Mouse (Mus musculus) heart, embryonic 12.5 days (tissue): ENCODE data around the gene Gm37240. TPM values are rescaled to one million over a fixed set of nuclear protein-coding genes. Genes with fewer than 3 reads are reported as not detected.
"Not testable (repeated sequence)": the region's sequence is repeated elsewhere in the genome, so short reads cannot be mapped to it uniquely, and the experiment has no call there.

ENCODE experiments used
- ATAC-seq: fragments of 200-750 bp; cut with Nextera tagmentation; 2 replicates; pipeline ENCODE4 v1.8.0; 2017; ENCODE audit warnings: moderate TSS enrichment, moderate library complexity; ENCODE audit not compliant: insufficient number of reproducible peaks, low FRiP score
- H3K27ac ChIP-seq: fragments of 300-500 bp; sonication (generic); 2 replicates; pipeline ENCODE4 v1.5.1; 2016; ENCODE audit warnings: mild to moderate bottlenecking, moderate library complexity; ENCODE audit not compliant: poor library complexity, severe bottlenecking
- H3K27me3 ChIP-seq: fragments of 300-500 bp; sonication (generic); replicated peaks from 2 replicates; pipeline ENCODE4 v1.6.1; 2016; ENCODE audit warnings: mild to moderate bottlenecking, moderate library complexity
- H3K36me3 ChIP-seq: fragments of 300-500 bp; sonication (generic); 2 replicates; pipeline ENCODE4 v1.6.1; 2016; ENCODE audit warnings: mild to moderate bottlenecking, moderate library complexity
- H3K4me1 ChIP-seq: fragments of 300-500 bp; sonication (generic); replicated peaks from 2 replicates; pipeline ENCODE4 v1.6.1; 2016; ENCODE audit warnings: mild to moderate bottlenecking
- H3K4me2 ChIP-seq: fragments of 300-500 bp; sonication (generic); 2 replicates; pipeline ENCODE4 v1.6.1; 2016; ENCODE audit warnings: mild to moderate bottlenecking, moderate library complexity
- H3K4me3 ChIP-seq: fragments of 300-500 bp; sonication (generic); 2 replicates; pipeline ENCODE4 v1.5.1; 2016; ENCODE audit warnings: mild to moderate bottlenecking
- H3K9ac ChIP-seq: fragments of 300-500 bp; sonication (generic); 2 replicates; pipeline ENCODE4 v1.6.1; 2016; ENCODE audit warnings: mild to moderate bottlenecking, moderate library complexity
- H3K9me3 ChIP-seq: fragments of 300-500 bp; sonication (generic); replicated peaks from 2 replicates; pipeline ENCODE4 v1.6.1; 2016; ENCODE audit warnings: mild to moderate bottlenecking, moderate library complexity
- WGBS: fragments of 180-500 bp; shearing (Covaris S2); methylation state at CpG from one replicate; pipeline ENCODE4 v1.1.7; 2016; 5-methylcytosine and 5-hydroxymethylcytosine counted together
- polyA plus RNA-seq: library from polyadenylated mRNA; unstranded; fragments of >200 nt; fragmentation: Nextera tagmentation; extraction: Ambion mirVana; gene quantifications from 2 replicates; pipeline ENCODE4 v1.2.1, GENCODE M21; 2016

Gene Gm37240
- polyA plus RNA-seq, 1 experiment from 2014 or later = 4.6 TPM

DNA sequence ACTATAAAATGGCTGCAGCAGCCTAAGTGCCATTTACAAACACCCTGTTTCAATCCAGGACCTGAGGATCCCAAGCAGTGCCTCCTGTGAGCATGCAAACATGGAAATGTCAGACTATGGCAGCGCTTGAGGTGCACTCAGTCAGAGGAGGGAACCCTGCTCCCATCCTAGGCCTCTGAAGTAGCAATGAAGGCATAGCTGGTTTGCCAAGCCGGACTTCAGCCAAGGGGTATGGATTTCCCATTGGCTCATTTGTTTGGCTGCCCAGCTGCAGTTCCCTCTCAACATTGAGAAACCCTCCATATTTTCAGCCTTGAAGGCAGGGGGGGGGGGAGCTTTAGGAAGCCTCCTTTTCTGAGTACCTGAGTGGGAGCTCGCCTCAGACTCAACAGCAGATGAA is 1329.0 kb downstream of the Gm37240 start:
- Histone ChIP-seq H3K36me3 (no peaks in the 10 kb centered on the region), H3K9ac (no peak overlapping the region), H3K27me3 (no peaks in the 10 kb centered on the region), H3K9me3 (no peaks in the 10 kb centered on the region), H3K4me1 (peaks cover 24% of the 10 kb centered on the region), H3K27ac (no peak overlapping the region), H3K4me2 (no peak overlapping the region), H3K4me3 (no peak overlapping the region)
- 92% methylated on average over 3 of the region's 3 CpGs for WGBS
- ATAC-seq = no peak

DNA sequence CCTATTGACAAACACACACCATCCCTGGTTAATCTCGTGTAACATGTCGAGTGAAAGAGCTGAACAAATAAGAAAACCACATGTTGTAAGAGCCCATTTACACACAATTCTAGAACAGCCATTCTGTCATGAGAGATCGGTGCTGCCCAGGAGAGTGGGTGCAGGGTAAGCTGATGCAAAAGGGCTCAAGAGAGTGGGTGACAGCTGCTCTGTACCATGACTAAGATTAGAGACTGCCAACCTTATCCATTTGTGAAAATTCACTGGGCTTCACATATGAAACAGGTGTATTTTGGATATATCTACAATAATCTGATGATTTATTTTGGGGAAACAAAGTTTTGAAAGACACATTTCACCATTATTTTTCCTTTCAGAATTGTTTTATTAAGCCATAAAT is 1331.5 kb downstream of the Gm37240 start:
- no peaks in the 10 kb centered on the region for H3K36me3 ChIP-seq
- ATAC-seq = no peak
- 83% methylated on average over 3 of the region's 3 CpGs for WGBS
- no peaks in the 10 kb centered on the region for H3K9me3 ChIP-seq
- peaks cover 16% of the 10 kb centered on the region for H3K4me1 ChIP-seq
- no peaks in the 10 kb centered on the region for H3K27me3 ChIP-seq
- no peak overlapping the region for H3K4me2 ChIP-seq
- no peak overlapping the region for H3K27ac ChIP-seq
- H3K9ac ChIP-seq = no peak overlapping the region
- H3K4me3 ChIP-seq = no peak overlapping the region

DNA sequence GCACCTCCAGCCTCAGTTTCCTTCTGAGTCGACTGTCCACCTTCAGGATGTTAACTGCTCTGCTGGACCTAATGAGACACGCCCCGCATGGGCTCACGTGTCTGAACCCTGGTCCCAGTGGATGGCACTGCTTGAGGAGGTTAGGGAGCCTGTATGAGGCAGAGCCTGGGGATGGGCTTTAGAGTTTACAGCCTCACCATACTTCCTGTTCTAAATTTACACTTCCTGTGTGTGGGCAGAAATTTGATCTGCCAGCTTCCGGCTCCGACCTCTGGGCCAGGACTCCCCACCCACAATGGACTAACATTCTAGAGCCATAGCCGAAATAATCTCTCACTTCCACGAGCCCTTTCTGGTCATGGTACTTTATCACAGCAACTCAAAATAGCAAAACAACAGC is 1340.1 kb downstream of the Gm37240 start:
- H3K9me3 ChIP-seq = no peaks in the 10 kb centered on the region
- H3K36me3 ChIP-seq = peaks cover 4% of the 10 kb centered on the region; the same call in 1 of the 2 replicates
- no peak for ATAC-seq
- no peak overlapping the region for H3K4me2 ChIP-seq
- no peak overlapping the region for H3K27ac ChIP-seq
- H3K27me3 ChIP-seq = no peaks in the 10 kb centered on the region
- H3K4me3 ChIP-seq = no peak overlapping the region
- whole genome bisulfite sequencing = 47% methylated on average over 8 of the region's 8 CpGs
- no peak overlapping the region for H3K9ac ChIP-seq
- H3K4me1 ChIP-seq = peaks cover 5% of the 10 kb centered on the region

DNA sequence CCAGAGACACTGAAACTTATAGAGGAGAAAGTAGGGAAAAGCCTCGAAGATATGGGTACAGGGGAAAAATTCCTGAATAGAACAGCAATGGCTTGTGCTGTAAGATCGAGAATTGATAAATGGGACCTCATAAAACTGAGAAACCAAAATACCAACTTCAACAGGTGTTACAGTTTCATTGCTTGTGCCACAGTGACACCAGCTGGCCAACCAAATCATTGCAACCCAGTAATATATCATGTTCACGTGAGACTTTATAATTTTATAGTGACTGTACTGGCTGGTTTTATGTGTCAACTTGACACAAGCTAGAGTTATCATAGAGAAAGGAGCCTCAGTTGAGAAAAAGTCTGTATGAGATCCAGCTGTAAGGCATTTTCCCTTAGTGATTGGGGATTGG is 1344.9 kb downstream of the Gm37240 start:
- ATAC-seq = not testable (repeated sequence)
- 34% methylated on average over 3 of the region's 3 CpGs for WGBS

DNA sequence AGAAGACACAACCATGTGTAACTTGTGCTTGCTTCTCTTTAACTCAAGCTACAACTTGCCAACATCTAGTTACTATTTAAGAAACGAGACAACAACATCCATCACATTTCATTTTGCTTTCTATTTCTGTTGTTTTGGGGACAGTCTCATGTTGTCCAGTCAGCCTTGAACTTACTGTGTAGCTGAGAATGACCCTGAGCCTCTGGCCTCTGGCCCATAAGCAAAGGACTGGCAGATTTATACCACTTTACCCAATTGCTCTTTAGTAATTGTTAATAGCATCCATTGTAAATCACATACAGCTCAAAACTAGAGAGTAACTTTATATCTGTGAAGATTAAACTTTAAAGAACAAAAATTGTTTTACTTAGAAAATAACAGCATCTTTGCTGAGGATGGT is 1345.4 kb downstream of the Gm37240 start:
- Histone ChIP-seq H3K36me3 (0 out of 2 replicates have a peak, but pooled peaks cover under 1% of the 10 kb centered on the region), H3K27me3 (no peaks in the 10 kb centered on the region), H3K4me1 (no peaks in the 10 kb centered on the region), H3K4me2 (no peak overlapping the region), H3K4me3 (no peak overlapping the region), H3K27ac (no peak overlapping the region), H3K9me3 (no peaks in the 10 kb centered on the region), H3K9ac (no peak overlapping the region)
- 84% methylated on average over 1 of the region's 1 CpGs for WGBS
- ATAC-seq = no peak

More for the DNA sequence above, 1344.9 kb downstream of the Gm37240 start:
- not testable (repeated sequence) for H3K4me2 ChIP-seq, H3K27me3 ChIP-seq, H3K27ac ChIP-seq, H3K9ac ChIP-seq, H3K4me3 ChIP-seq, H3K36me3 ChIP-seq, H3K9me3 ChIP-seq, H3K4me1 ChIP-seq

DNA sequence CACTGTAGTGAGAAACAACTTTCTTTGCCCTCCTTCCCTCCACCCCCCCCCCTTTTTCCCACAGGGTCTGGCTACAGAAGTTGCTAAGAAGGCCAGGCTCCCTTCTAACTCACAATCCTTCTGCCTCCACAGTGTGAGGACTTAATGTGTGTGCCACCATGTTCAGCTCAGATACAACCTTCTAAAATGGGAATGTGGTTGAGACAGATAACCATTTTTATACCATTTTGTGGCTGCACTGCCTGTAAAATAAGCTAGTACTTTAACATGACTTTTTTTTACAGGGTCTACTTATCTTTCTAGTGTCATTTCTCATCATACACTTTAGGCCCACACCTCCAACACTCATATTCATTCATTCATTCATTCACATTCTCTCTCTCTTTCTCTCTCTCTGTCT is 1346.7 kb downstream of the Gm37240 start:
- H3K4me3 ChIP-seq = no peak overlapping the region
- no peaks in the 10 kb centered on the region for H3K4me1 ChIP-seq
- no peak overlapping the region for H3K4me2 ChIP-seq
- H3K27ac ChIP-seq = no peak overlapping the region
- no peak for ATAC-seq
- H3K27me3 ChIP-seq = no peaks in the 10 kb centered on the region
- no peaks in the 10 kb centered on the region for H3K36me3 ChIP-seq
- no peak overlapping the region for H3K9ac ChIP-seq
- H3K9me3 ChIP-seq = no peaks in the 10 kb centered on the region

DNA sequence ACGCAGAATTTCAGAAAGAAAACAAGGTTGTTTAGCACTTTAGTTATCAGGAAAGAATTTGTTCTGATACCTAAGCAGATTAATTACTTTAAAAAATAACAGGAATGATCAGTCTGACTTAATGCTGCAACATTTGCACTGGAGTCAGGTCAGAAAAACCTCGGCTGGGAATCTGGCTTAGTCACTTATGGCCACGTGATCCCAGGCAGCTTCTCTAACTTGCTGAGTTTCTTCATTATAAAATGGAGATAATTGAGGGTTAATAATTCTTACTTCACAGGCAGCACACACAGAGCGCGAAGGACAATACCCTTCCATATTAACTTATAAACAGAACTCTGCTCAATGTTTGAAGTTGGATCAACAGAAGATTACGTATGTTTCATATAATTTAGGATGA is 1350.3 kb downstream of the Gm37240 start:
- H3K9me3 ChIP-seq = no peaks in the 10 kb centered on the region
- no peak overlapping the region for H3K9ac ChIP-seq
- no peak for ATAC-seq
- 82% methylated on average over 6 of the region's 6 CpGs for WGBS
- peaks cover 13% of the 10 kb centered on the region for H3K36me3 ChIP-seq
- no peak overlapping the region for H3K4me3 ChIP-seq
- H3K4me2 ChIP-seq = no peak overlapping the region
- no peak overlapping the region for H3K27ac ChIP-seq
- no peaks in the 10 kb centered on the region for H3K4me1 ChIP-seq
- no peaks in the 10 kb centered on the region for H3K27me3 ChIP-seq

DNA sequence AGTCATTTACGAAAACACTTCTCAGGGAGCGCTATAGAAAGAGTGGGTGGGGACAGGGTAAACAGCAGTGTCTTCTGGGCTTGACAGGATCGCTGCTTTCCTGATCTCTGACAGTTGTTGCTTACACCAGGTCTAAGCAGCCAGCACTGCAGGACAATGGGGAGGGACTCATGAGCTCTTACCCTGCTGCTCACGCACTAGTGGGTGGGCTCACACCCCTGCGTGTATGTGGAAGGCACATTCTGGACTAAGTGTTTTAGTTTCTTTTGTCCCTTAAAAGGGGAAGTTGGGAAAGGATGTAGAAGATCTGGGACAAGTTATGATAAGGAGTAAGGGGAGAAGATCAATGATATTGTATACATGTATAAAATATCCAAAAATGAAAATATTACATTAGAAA is 1354.1 kb downstream of the Gm37240 start:
- WGBS = 78% methylated on average over 5 of the region's 5 CpGs

DNA sequence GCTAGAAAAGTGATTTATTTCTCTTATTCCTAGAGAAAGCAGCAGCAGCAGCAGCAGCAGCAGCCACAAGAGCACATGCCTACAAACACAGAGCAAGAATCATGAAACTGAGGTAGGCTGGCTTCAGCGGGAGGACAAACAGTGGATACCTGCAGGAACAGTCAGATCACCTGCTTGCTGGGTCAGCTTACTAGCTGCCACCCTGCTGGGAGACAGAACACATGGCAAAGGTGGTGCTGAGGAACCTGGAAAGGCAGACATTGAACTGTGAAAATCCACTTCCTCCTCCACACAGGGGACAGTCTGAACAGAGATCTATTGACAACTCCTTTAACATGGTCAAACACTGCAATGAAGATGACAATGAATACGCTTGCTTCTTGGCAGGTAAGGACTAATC is 1358.3 kb downstream of the Gm37240 start:
- H3K4me1 ChIP-seq = peaks cover 12% of the 10 kb centered on the region
- WGBS = 79% methylated on average over 2 of the region's 2 CpGs

More for the DNA sequence above, 1354.1 kb downstream of the Gm37240 start:
- H3K27me3 ChIP-seq = no peaks in the 10 kb centered on the region
- no peak for ATAC-seq
- H3K9me3 ChIP-seq = no peaks in the 10 kb centered on the region
- no peak overlapping the region for H3K9ac ChIP-seq
- no peak overlapping the region for H3K4me3 ChIP-seq
- H3K4me2 ChIP-seq = no peak overlapping the region
- H3K27ac ChIP-seq = no peak overlapping the region
- H3K4me1 ChIP-seq = 0 out of 2 replicates have a peak, but pooled peaks cover under 1% of the 10 kb centered on the region
- H3K36me3 ChIP-seq = peaks cover 13% of the 10 kb centered on the region

DNA sequence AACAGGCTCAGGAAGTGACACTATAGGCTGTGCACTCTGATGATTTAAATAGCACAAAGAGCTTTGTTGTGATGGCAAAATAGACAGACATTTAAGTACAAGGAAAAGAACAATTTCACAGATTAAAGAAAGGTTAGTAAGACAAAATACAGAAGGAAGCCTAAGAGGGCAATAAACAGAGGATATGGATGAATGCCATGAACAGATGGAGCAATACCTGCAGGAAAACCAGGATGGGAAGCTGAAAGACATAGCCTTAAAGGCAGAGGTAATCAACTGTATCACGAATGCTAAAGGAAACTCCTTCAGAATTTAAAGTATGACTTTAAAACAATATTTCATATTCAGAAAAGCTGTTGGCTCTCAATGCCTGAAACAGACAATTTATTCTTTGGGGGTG is 1362.4 kb downstream of the Gm37240 start:
- H3K36me3 ChIP-seq = 0 out of 2 replicates have a peak, but pooled peaks cover 14% of the 10 kb centered on the region
- no peak overlapping the region for H3K4me3 ChIP-seq
- 68% methylated on average over 1 of the region's 1 CpGs for WGBS
- no peak overlapping the region for H3K9ac ChIP-seq
- H3K9me3 ChIP-seq = no peaks in the 10 kb centered on the region
- no peak overlapping the region for H3K27ac ChIP-seq
- H3K4me2 ChIP-seq = no peak overlapping the region
- ATAC-seq = no peak
- peaks cover 12% of the 10 kb centered on the region for H3K4me1 ChIP-seq
- no peaks in the 10 kb centered on the region for H3K27me3 ChIP-seq

More for the DNA sequence above, 1358.3 kb downstream of the Gm37240 start:
- H3K9ac ChIP-seq = no peak overlapping the region
- H3K4me3 ChIP-seq = no peak overlapping the region
- H3K4me2 ChIP-seq = no peak overlapping the region
- ATAC-seq = no peak
- H3K27ac ChIP-seq = no peak overlapping the region
- peaks cover 24% of the 10 kb centered on the region for H3K36me3 ChIP-seq
- H3K9me3 ChIP-seq = no peaks in the 10 kb centered on the region
- H3K27me3 ChIP-seq = no peaks in the 10 kb centered on the region

DNA sequence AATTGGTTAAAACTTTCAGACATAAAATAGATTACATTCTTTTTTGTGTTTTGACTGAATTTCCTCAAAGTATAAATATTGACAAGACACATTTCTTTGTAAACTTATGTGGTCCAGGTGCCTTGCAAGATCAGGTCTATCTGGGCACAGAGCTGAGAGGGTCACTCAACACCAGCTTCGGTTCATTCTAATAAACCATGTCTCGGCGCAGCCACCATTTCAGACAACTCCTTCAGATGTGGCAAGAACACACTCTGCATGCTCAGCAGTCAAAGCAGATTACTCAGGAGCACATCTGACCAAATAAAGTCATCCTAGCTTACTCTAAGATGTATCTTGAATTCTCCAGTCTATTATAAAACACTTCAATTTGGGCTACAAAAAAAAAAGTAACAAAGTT is 1371.2 kb downstream of the Gm37240 start:
- Histone ChIP-seq H3K9me3 (no peaks in the 10 kb centered on the region), H3K36me3 (peaks cover 11% of the 10 kb centered on the region), H3K4me1 (peaks cover 12% of the 10 kb centered on the region), H3K4me3 (no peak overlapping the region), H3K4me2 (no peak overlapping the region), H3K9ac (no peak overlapping the region), H3K27ac (no peak overlapping the region), H3K27me3 (no peaks in the 10 kb centered on the region)
- 97% methylated on average over 3 of the region's 3 CpGs for WGBS
- no peak for ATAC-seq

DNA sequence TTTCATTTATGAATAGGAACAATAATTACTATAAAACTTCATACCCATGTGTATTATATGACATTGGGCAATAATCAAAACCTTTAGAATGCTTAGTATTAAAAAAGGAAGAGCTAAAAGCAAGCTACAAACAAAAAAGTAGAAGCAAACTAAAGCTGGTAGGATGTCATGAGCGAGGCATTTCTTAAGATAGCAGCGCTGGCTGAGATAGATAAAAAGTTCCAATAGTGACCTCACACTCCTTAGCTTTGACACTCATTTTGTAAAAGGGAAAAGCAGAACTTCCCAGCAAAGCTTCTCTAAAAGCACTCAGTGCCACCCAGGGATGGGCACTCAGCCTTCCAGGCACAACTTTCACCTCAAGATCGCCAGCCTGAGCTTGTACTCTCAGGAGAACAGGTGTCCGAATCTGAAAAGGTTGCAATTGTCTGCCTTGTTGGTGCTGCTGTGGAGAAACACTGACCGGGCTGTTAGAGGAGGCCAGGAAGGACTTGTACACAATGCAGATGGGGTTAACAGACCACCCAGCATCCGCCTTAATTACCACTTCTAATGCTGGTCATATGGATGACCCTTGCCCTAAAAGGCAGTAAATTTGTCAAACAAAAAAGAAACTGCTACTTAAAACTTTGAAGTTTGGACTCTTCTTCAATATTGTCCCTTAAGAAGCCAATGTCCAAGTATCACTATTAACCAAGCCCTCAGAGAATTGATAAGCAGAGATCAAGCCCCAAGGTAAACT is 1374.4 kb downstream of the Gm37240 start:
- WGBS = 61% methylated on average over 6 of the region's 6 CpGs
- H3K36me3 ChIP-seq = peaks cover 10% of the 10 kb centered on the region
- no peak overlapping the region for H3K4me3 ChIP-seq
- no peak overlapping the region for H3K4me2 ChIP-seq
- peaks cover 12% of the 10 kb centered on the region for H3K4me1 ChIP-seq
- no peaks in the 10 kb centered on the region for H3K27me3 ChIP-seq
- no peak overlapping the region for H3K27ac ChIP-seq
- no peak for ATAC-seq
- no peak overlapping the region for H3K9ac ChIP-seq
- no peaks in the 10 kb centered on the region for H3K9me3 ChIP-seq
